Mouse (Mus musculus) erythroblast, embryonic 14.5 days (primary cell): ENCODE results near the gene Rbm44. TPM values are rescaled to one million over a fixed set of nuclear protein-coding genes. Genes with fewer than 3 reads are reported as not detected.

Experiments
- H3K27me3 ChIP-seq: 2 replicates; pipeline ENCODE4 v1.6.1; 2012; ENCODE audit warnings: inconsistent platforms; ENCODE audit not compliant: control insufficient read depth
- H3K36me3 ChIP-seq: 2 replicates; pipeline ENCODE4 v1.6.1; 2012; ENCODE audit warnings: mild to moderate bottlenecking, inconsistent platforms; ENCODE audit not compliant: control insufficient read depth
- H3K4me1 ChIP-seq: 2 replicates; pipeline ENCODE4 v1.6.1; 2012; ENCODE audit warnings: inconsistent platforms; ENCODE audit not compliant: control insufficient read depth
- H3K4me3 ChIP-seq: replicated peaks from 2 replicates; pipeline ENCODE3; 2012; ENCODE audit warnings: moderate library complexity, mild to moderate bottlenecking, inconsistent platforms
- H3K9me3 ChIP-seq: 2 replicates; pipeline ENCODE4 v1.6.1; 2012; ENCODE audit warnings: low read length, inconsistent platforms, mixed read lengths; ENCODE audit not compliant: control insufficient read depth
- GATA1 ChIP-seq: IDR thresholded peaks from 2 replicates; pipeline ENCODE4 v1.6.1; 2012; ENCODE audit warnings: low read length, inconsistent platforms, mixed read lengths
- TAL1 ChIP-seq: IDR thresholded peaks from 3 replicates; pipeline ENCODE4 v1.6.1; 2012; ENCODE audit warnings: low read length, inconsistent platforms, mixed read lengths
- polyA plus RNA-seq: library from polyadenylated mRNA; stranded (reverse); fragments of >175 nt; gene quantifications from 2 replicates; pipeline ENCODE4 v1.2.3, GENCODE M21; 2012

Gene Rbm44
- polyA plus RNA-seq = not detected in 2 replicates

DNA sequence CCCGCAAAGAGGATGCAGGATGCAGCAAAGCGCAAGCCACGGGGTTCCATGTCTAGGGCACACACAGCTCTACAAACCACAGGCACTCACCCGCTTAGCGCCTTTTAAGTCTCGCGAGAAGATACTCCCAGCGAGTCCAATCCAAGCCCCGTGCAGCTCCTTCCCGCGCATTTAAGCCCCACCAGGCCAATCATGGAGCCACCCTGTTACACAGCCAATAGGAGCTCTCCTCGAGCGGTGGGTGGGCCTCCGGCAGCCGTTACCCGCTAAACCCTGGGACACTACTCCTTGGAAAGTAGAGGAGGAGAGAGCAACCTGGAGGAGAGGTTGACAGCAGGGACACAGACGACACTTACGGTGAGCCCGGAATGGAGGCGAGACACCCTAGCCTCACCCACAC is at the start of gene Rbm44:
Rbm44 (plus strand) TSS at position 277 of the 400 bp plus-strand sequence.
- H3K36me3 ChIP-seq = no peaks in the 10 kb centered on the region
- TF ChIP-seq GATA1 (no peak), TAL1 (no peak)
- H3K4me3 ChIP-seq = no peak within 1 kb of the TSS
- H3K27me3 ChIP-seq = no peaks in the 10 kb centered on the region
- H3K4me1 ChIP-seq = no peaks in the 10 kb centered on the region
- H3K9me3 ChIP-seq = no peaks in the 10 kb centered on the region

DNA sequence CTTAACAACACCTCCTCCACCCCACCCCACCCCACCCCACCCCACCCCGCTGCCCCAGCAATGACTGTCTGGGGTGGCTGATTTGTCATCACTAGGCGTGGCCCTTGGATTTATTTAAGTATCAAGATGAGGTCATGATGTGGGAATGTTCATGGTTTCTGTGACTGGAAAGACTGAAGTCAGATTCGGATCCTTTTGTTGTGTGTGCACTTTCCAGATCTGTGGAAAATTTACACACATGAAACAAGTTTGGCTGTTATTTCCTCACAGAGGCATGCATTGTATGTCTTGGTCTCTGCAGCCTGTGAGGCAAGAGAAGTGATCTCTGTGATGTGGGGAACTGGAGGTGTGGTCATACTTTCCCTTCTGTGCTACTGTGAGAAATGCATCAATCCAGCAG is 49.6 kb upstream of the Rbm44 start:
- TF ChIP-seq TAL1 (no peak), GATA1 (no peak)
- Histone ChIP-seq H3K4me1 (no peaks in the 10 kb centered on the region), H3K9me3 (no peaks in the 10 kb centered on the region), H3K27me3 (no peaks in the 10 kb centered on the region), H3K4me3 (no peak overlapping the region), H3K36me3 (no peaks in the 10 kb centered on the region)

DNA sequence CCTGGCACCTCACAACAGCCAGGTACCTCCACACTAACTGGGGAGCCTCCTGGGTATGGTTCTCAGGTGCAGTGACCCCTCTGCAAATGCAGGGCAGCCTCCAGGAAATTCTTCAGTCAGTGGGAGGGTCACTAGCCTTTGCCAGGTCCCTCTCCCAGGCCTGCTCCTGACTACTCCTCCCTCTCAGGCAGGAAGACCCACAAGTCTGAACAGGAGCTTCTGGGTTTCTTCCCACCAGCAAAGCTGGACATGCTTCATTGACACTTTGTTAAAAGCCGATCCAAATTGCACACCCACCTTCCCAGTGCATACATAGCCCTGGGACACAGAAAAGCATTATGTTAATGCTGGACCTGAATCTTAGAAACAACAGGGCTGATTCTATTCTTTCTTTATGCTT is 49.0 kb upstream of the Rbm44 start:
- H3K27me3 ChIP-seq = no peaks in the 10 kb centered on the region
- H3K4me1 ChIP-seq = no peaks in the 10 kb centered on the region
- no peak overlapping the region for H3K4me3 ChIP-seq
- TF ChIP-seq GATA1 (no peak), TAL1 (no peak)
- H3K36me3 ChIP-seq = no peaks in the 10 kb centered on the region
- no peaks in the 10 kb centered on the region for H3K9me3 ChIP-seq

DNA sequence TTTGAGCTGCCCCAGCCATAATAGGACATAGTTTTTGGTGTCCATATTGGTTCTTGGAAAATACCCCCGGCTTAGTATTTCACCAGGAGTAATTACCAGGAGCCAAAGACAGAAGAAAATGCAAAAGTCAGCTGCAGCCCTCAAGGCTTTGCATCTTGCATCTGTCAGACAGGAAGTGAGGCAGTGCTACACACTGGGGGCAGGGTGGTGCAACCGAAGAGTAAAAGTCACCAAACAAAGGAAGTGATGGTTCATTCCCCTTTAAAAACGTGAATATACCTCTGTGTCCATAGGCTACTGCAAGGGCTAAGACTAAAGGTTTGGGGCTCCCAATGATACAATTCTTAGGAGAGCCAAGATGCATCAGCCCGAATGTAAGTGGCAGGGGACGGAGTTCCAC is 48.4 kb upstream of the Rbm44 start:
- Histone ChIP-seq H3K4me1 (no peaks in the 10 kb centered on the region), H3K4me3 (no peak overlapping the region), H3K9me3 (no peaks in the 10 kb centered on the region), H3K36me3 (no peaks in the 10 kb centered on the region), H3K27me3 (no peaks in the 10 kb centered on the region)
- TF ChIP-seq GATA1 (no peak), TAL1 (no peak)

DNA sequence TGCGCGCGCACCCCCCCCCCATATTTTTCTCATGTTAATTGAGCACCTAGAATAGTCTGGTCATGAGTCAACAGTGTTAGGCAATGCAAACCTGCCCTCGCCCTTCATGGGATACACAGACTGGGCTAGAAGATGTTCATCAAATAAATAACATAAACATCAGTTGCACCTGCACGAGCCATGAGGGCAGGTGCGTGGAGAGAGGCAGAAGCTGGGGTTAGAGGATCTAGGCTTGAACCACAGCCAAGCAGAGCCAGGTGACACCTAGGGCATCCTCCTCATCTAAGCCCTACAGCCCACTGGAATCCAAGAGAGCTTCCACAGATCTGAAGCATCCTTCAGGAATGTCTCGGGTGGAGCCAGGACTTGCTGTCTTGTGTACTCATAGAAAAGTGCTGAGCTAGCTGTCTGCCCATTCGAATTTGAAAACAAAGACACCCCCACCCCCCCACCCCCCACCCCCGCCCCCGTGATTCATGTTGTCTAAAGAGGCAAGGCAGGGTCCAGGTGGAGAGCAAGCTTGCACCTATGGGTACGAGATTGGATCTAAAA is 47.5 kb upstream of the Rbm44 start:
- TF ChIP-seq GATA1 (no peak), TAL1 (no peak)
- H3K9me3 ChIP-seq = no peaks in the 10 kb centered on the region

DNA sequence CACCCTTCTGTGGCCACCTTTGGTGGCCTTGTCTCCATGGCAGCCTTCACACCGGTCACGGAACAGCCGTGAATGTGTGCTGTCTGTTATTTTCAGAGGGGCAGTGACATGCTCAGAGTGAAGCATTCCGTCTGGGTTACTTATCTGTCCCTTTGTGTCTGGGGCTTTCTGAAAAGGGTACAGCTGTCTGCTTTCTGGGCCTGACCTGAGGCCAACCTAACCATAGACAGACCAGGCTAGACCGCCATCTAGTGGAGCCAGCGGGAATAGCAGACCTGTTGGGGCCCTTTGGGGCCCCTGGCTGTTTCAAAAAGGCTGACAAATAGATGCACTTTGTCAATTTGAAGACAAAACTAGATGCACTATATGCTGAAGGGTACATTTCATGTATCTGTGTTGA is 46.0 kb upstream of the Rbm44 start:
- Histone ChIP-seq H3K27me3 (no peaks in the 10 kb centered on the region), H3K36me3 (no peaks in the 10 kb centered on the region; the same call in 1 of the 2 replicates), H3K4me3 (no peak overlapping the region), H3K9me3 (no peaks in the 10 kb centered on the region), H3K4me1 (no peaks in the 10 kb centered on the region)
- TF ChIP-seq GATA1 (no peak), TAL1 (no peak)

More for the DNA sequence above, 47.5 kb upstream of the Rbm44 start:
- H3K4me3 ChIP-seq = no peak overlapping the region
- no peaks in the 10 kb centered on the region for H3K4me1 ChIP-seq
- H3K36me3 ChIP-seq = no peaks in the 10 kb centered on the region
- H3K27me3 ChIP-seq = no peaks in the 10 kb centered on the region

DNA sequence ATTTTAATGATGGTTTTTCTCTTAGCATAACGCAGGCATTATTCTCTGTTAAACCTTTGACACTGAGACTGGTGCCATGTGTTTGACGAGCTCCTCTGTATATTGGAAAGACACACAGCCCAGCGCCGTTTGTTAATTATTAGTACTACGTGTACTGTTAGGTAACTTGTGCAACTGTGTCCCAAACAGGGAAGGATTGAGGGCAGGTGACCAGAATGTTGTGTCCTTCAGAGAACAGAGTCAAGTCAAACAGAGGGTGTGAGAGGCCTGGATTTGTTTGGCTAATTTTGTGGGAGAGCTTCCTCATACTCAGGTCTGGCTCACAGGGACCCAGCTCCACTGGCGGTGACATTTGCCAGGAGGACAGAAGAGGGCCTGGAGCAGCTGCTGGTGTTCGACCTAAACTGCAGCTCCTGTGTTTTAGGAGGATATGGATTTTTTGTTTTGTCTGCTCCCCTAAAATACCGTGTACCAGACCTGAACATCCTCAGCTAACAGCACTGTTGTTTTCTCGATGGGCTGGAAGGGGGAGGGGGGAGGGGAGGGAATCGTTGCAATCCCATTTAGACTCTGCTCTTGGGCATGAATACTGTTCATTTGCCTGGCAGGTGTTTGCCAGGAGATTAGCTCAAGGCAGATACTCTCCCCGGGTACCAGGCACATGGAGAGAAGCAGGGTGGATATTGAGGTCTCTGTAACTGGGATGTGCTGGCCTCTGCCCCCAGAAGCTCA is 43.0 kb upstream of the Rbm44 start:
- TF ChIP-seq GATA1 (no peak), TAL1 (no peak)
- no peaks in the 10 kb centered on the region for H3K4me1 ChIP-seq
- H3K9me3 ChIP-seq = no peaks in the 10 kb centered on the region
- H3K36me3 ChIP-seq = no peaks in the 10 kb centered on the region; the same call in 1 of the 2 replicates
- H3K4me3 ChIP-seq = no peak overlapping the region
- H3K27me3 ChIP-seq = no peaks in the 10 kb centered on the region

DNA sequence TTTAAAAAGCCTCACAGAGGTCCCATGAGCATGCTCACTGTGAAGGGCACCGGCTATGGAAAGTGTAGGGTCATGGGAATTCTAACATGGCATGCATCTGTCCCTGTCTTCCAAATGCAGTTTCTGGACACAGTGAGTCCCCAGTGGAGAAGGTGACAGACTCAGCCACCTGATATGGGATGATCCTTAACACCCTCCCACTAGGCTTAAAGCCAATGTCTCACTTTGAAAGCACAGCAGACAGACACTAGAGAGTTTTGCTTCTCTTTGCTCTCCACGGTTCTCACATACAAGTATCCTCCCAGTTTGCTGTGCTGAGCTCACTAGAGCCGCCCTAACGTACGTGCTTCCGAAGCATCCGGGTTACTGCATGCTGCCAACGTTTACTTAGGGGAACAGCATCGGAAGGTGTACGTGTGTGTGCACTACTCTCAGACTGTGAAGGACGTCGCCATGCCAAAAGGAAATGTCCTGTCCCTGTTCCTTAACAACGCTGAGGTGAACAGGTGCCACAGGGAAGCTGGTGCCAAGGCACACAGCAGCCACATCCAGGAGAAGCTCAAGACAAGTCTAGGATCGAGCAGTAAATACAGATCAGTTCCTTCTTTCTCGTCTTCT is 41.4 kb upstream of the Rbm44 start:
- no peaks in the 10 kb centered on the region for H3K9me3 ChIP-seq
- TF ChIP-seq TAL1 (no peak), GATA1 (no peak)
- no peaks in the 10 kb centered on the region for H3K4me1 ChIP-seq
- no peaks in the 10 kb centered on the region; the same call in 1 of the 2 replicates for H3K36me3 ChIP-seq
- no peak overlapping the region for H3K4me3 ChIP-seq
- no peaks in the 10 kb centered on the region for H3K27me3 ChIP-seq

DNA sequence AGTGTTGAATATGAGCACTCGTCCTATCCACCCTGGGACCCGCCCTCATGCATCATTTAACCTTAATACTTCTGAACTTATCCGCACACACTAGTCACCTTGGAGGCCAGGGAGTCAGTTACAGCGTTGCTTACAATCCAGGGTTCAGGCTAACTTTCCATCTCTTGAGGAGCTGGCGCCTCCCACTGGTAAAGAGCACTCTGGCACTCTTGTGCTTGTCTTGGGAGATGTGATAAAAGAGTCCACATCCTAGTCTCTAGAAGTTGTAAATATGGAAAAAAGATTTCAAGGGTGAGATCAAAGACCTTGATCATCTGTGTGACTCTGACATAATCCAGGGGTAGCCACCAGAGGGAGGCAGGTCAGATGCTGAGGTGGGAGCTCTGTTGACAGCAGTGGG is 37.3 kb upstream of the Rbm44 start:
- H3K9me3 ChIP-seq = no peaks in the 10 kb centered on the region
- H3K4me3 ChIP-seq = no peak overlapping the region
- no peaks in the 10 kb centered on the region; the same call in 1 of the 2 replicates for H3K36me3 ChIP-seq
- TF ChIP-seq GATA1 = no peak
- no peaks in the 10 kb centered on the region for H3K27me3 ChIP-seq
- H3K4me1 ChIP-seq = no peaks in the 10 kb centered on the region
